Mouse (Mus musculus): ENCODE results near the gene Pcolce2. TPM values are rescaled to one million over a fixed set of nuclear protein-coding genes. Genes with fewer than 3 reads are reported as not detected.

Pcolce2 gene
- 0.33 and 0.38 TPM in 2 replicates for polyA plus RNA-seq (2012; rRNA removed)

GRCm38 (mm10) chr9:95637271-95638181 is at the start of gene Pcolce2:
Pcolce2 (plus strand) TSS chr9:95637601.

Other genes starting within 250 kb of the Pcolce2 start
- 8.0 and 10.3 TPM in 2 replicates for gene Chst2, start 230.9 kb upstream of the Pcolce2 start, polyA plus RNA-seq (2012; rRNA removed)
- 1.4 and 1.6 TPM in 2 replicates for gene U2surp, start 125.6 kb upstream of the Pcolce2 start, polyA plus RNA-seq (2012; rRNA removed)
- gene Paqr9, start 77.9 kb upstream of the Pcolce2 start, polyA plus RNA-seq (2012; rRNA removed): 13.2 and 14.6 TPM in 2 replicates
- 4.9 and 6.9 TPM in 2 replicates for gene Trpc1, start 112.8 kb downstream of the Pcolce2 start, polyA plus RNA-seq (2012; rRNA removed)
- gene Pls1, start 207.7 kb downstream of the Pcolce2 start, polyA plus RNA-seq (2012; rRNA removed): 0.38 and 0.50 TPM in 2 replicates
- gene Atr, start 220.0 kb downstream of the Pcolce2 start, polyA plus RNA-seq (2012; rRNA removed): 1.2 and 2.2 TPM in 2 replicates